ENCODE assay signal across 27 mouse cellular contexts in the genomic region with DNA sequence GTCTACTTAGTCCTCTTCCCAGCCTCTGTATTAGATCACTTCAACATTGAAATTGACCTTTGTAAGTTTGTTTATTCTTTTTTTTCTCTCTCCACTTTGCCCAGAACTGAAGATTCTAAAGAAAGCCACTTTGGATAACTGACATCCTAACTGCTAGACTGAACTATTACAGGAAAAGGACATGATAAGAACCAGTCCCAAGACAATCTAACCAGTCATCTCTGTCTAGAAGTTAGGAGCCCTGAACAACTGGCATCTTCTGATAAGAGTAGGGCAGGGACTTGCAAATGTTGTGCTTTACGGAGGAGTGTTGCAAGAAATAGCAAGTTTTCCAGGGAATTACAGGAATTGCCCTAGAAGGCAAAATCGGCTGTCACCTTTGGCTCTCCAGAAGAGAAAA. TPM values are rescaled to one million over a fixed set of nuclear protein-coding genes. Genes with fewer than 3 reads are reported as not detected.
DNase-seq lines count a peak whose midpoint lies in the region; ATAC-seq and TF ChIP-seq lines count a peak whose summit lies in the region.
"Had no signal": no experiment of that assay in that cellular context is flagged by ENCODE, and none has a peak within 500 bp of the region (broad histone marks: within the 10 kb centered on the region; RNA-seq: fewer than 3 reads in every experiment).

No protein-coding gene starts in this region.

- H3K9ac ChIP-seq in liver, embryonic 11.5 days (ENCODE audit: low read depth, low read length) = no peak overlapping the region
- H3K9ac ChIP-seq in liver, embryonic 12.5 days = no peak overlapping the region
- no peak overlapping the region for H3K9ac ChIP-seq in liver, postnatal 0 days (replicated peaks)
- no peak overlapping the region for H3K9ac ChIP-seq in forebrain, embryonic 16.5 days (replicated peaks; ENCODE audit: low read depth, low read length)
- H3K9ac ChIP-seq: embryonic facial prominence, embryonic 12.5 days; embryonic facial prominence, embryonic 15.5 days; forebrain, embryonic 12.5 days; forebrain, embryonic 15.5 days; hindbrain, embryonic 12.5 days; hindbrain, embryonic 15.5 days had no signal

- no peak overlapping the region for H3K27ac ChIP-seq in liver, embryonic 11.5 days (ENCODE audit: low read depth, low read length)
- no peak overlapping the region for H3K27ac ChIP-seq in liver, embryonic 12.5 days
- H3K27ac ChIP-seq in liver, postnatal 0 days (ENCODE audit: low read depth) = no peak overlapping the region
- H3K27ac ChIP-seq in forebrain, embryonic 16.5 days (ENCODE audit: low read length) = no peak overlapping the region
- H3K27ac ChIP-seq: embryonic facial prominence, embryonic 12.5 days; embryonic facial prominence, embryonic 15.5 days; forebrain, embryonic 12.5 days; forebrain, embryonic 15.5 days; heart, adult 2 months; hindbrain, embryonic 12.5 days; hindbrain, embryonic 15.5 days had no signal

- peak; percentile 29; the same call in 1 of the 2 replicates for TF ChIP-seq EP300 in liver, postnatal 0 days (IDR thresholded peaks at IDR 0.05; ENCODE audit: low read depth)

- H3K36me3 ChIP-seq in liver, embryonic 11.5 days (ENCODE audit: control insufficient read depth, insufficient read depth, low read length) = no peaks in the 10 kb centered on the region
- no peaks in the 10 kb centered on the region for H3K36me3 ChIP-seq in liver, embryonic 12.5 days
- H3K36me3 ChIP-seq in liver, postnatal 0 days (replicated peaks; ENCODE audit: insufficient read depth, low read length) = no peaks in the 10 kb centered on the region
- H3K36me3 ChIP-seq in forebrain, embryonic 16.5 days (ENCODE audit: control insufficient read depth, insufficient read depth) = no peaks in the 10 kb centered on the region
- H3K36me3 ChIP-seq: embryonic facial prominence, embryonic 12.5 days; embryonic facial prominence, embryonic 15.5 days; forebrain, embryonic 12.5 days; forebrain, embryonic 15.5 days; hindbrain, embryonic 12.5 days; hindbrain, embryonic 15.5 days had no signal

- no peak for TF ChIP-seq CTCF in liver, postnatal 0 days (IDR thresholded peaks at IDR 0.05; ENCODE audit: low read depth)

- no peak for DNase-seq in liver, embryonic 11.5 days (ENCODE audit: low spot score)
- no peak for DNase-seq in liver
- DNase-seq in liver, postnatal 0 days = no peak
- no peak for DNase-seq in layer of hippocampus, postnatal 10 days (ENCODE audit: low spot score in 2 of 2)
- no peak for DNase-seq in T-cell, adult 2 months (ENCODE audit: low spot score)
- no peak for DNase-seq in ovary, postnatal 10 days (ENCODE audit: low spot score)
- DNase-seq: adrenal gland, adult 8-10 months; adrenal gland, postnatal 25 days; cerebellum, adult 18-20 months; cerebellum, adult 9-10 months; cerebellum, postnatal 14 days; gastrocnemius, postnatal 10 days; gastrocnemius, postnatal 36 days; heart, adult 2 months had no signal

- peak; percentile 79 for ATAC-seq in liver, embryonic 11.5 days (replicated peaks; ENCODE audit: low FRiP score)
- peak; percentile 82 for ATAC-seq in liver, embryonic 12.5 days
- no peak for ATAC-seq in liver, postnatal 0 days
- ATAC-seq in forebrain, embryonic 16.5 days = no peak
- ATAC-seq: activated CD4-positive, CD25-positive, alpha-beta regulatory T cell, adult 4 months; forebrain, embryonic 15.5 days had no signal

- 49% methylated on average over 2 of the region's 2 CpGs for WGBS in liver, embryonic 11.5 days
- 35% methylated on average over 2 of the region's 2 CpGs for WGBS in liver, embryonic 12.5 days (ENCODE audit: insufficient replicate concordance)
- WGBS in liver, postnatal 0 days (ENCODE audit: insufficient replicate concordance) = 51% methylated on average over 2 of the region's 2 CpGs
- 81% methylated on average over 2 of the region's 2 CpGs for WGBS in forebrain, embryonic 16.5 days

- peak overlapping the region; percentile 20; the same call in 1 of the 2 replicates for H3K4me2 ChIP-seq in liver, embryonic 11.5 days
- 0 out of 2 replicates have a peak overlapping the region, but pooled peaks have one; percentile 13 for H3K4me2 ChIP-seq in liver, embryonic 12.5 days
- H3K4me2 ChIP-seq in liver, postnatal 0 days (ENCODE audit: low read depth, low read length) = no peak overlapping the region
- H3K4me2 ChIP-seq in forebrain, embryonic 16.5 days (ENCODE audit: low read length) = no peak overlapping the region
- H3K4me2 ChIP-seq: embryonic facial prominence, embryonic 12.5 days; embryonic facial prominence, embryonic 15.5 days; forebrain, embryonic 12.5 days; forebrain, embryonic 15.5 days; heart, embryonic 11.5 days; hindbrain, embryonic 12.5 days; hindbrain, embryonic 15.5 days had no signal

- no peak overlapping the region for H3K4me3 ChIP-seq in liver, embryonic 11.5 days (ENCODE audit: low read depth, low read length)
- no peak overlapping the region for H3K4me3 ChIP-seq in liver, embryonic 12.5 days
- H3K4me3 ChIP-seq in liver, postnatal 0 days (ENCODE audit: low read depth, low read length) = no peak overlapping the region
- H3K4me3 ChIP-seq in forebrain, embryonic 16.5 days (replicated peaks; ENCODE audit: low read length) = no peak overlapping the region
- H3K4me3 ChIP-seq: embryonic facial prominence, embryonic 12.5 days; embryonic facial prominence, embryonic 15.5 days; forebrain, embryonic 12.5 days; forebrain, embryonic 15.5 days; heart, adult 2 months; hindbrain, embryonic 12.5 days; hindbrain, embryonic 15.5 days had no signal

- H3K4me1 ChIP-seq in liver, embryonic 11.5 days (replicated peaks; ENCODE audit: control insufficient read depth, insufficient read depth, low read length) = peaks cover 3% of the 10 kb centered on the region; the same call in 1 of the 2 replicates
- peaks cover 22% of the 10 kb centered on the region for H3K4me1 ChIP-seq in liver, embryonic 12.5 days
- H3K4me1 ChIP-seq in liver, postnatal 0 days (ENCODE audit: insufficient read depth) = no peaks in the 10 kb centered on the region
- H3K4me1 ChIP-seq in forebrain, embryonic 16.5 days (replicated peaks; ENCODE audit: control insufficient read depth, insufficient read depth, low read length) = no peaks in the 10 kb centered on the region
- H3K4me1 ChIP-seq: embryonic facial prominence, embryonic 12.5 days; embryonic facial prominence, embryonic 15.5 days; forebrain, embryonic 12.5 days; forebrain, embryonic 15.5 days; hindbrain, embryonic 12.5 days; hindbrain, embryonic 15.5 days had no signal

- no peaks in the 10 kb centered on the region for H3K9me3 ChIP-seq in liver, embryonic 11.5 days (ENCODE audit: control insufficient read depth, low read length)
- no peaks in the 10 kb centered on the region for H3K9me3 ChIP-seq in liver, embryonic 12.5 days (replicated peaks)
- no peaks in the 10 kb centered on the region; the same call in 1 of the 2 replicates for H3K9me3 ChIP-seq in liver, postnatal 0 days (ENCODE audit: low read length)
- H3K9me3 ChIP-seq in forebrain, embryonic 16.5 days (ENCODE audit: control insufficient read depth, low read length) = no peaks in the 10 kb centered on the region
- H3K9me3 ChIP-seq: embryonic facial prominence, embryonic 12.5 days; embryonic facial prominence, embryonic 15.5 days; forebrain, embryonic 15.5 days had no signal

- no peaks in the 10 kb centered on the region for H3K27me3 ChIP-seq in liver, embryonic 11.5 days (replicated peaks; ENCODE audit: control insufficient read depth, insufficient read depth, low read length)
- no peaks in the 10 kb centered on the region for H3K27me3 ChIP-seq in liver, embryonic 12.5 days (replicated peaks)
- H3K27me3 ChIP-seq in liver, postnatal 0 days (ENCODE audit: insufficient read depth, low read length) = no peaks in the 10 kb centered on the region
- H3K27me3 ChIP-seq in forebrain, embryonic 16.5 days (replicated peaks; ENCODE audit: control insufficient read depth, insufficient read depth, low read length) = no peaks in the 10 kb centered on the region
- H3K27me3 ChIP-seq: embryonic facial prominence, embryonic 12.5 days; embryonic facial prominence, embryonic 15.5 days; forebrain, embryonic 12.5 days; forebrain, embryonic 15.5 days; hindbrain, embryonic 12.5 days; hindbrain, embryonic 15.5 days had no signal

RNA-seq across cellular contexts. Expression of gene Cd209f, which starts 53.5 kb away (rescaled TPM):
- not detected in 2 replicates for polyA plus RNA-seq in liver, embryonic 11.5 days (2014; fragmentation: Nextera tagmentation; extraction: Ambion mirVana)
- not detected in 2 replicates for polyA plus RNA-seq in liver, embryonic 12.5 days (2016; fragmentation: Nextera tagmentation; extraction: Ambion mirVana)
- polyA plus RNA-seq in liver, postnatal 0 days (2015; fragmentation: Nextera tagmentation; extraction: Ambion mirVana) = 1.1 and 1.8 TPM in 2 replicates
- total RNA-seq in layer of hippocampus, postnatal 10 days (2021) = under 1 TPM in 1 of 2 experiments, not detected in 1; 0.23 TPM
- polyA plus RNA-seq in forebrain, embryonic 16.5 days (2015; fragmentation: Nextera tagmentation; extraction: Ambion mirVana) = 0.25 TPM in 1 of 2 replicates, not detected in the other
- total RNA-seq: granulocyte monocyte progenitor cell, adult 5-6 weeks; hematopoietic stem cell, adult 5-6 weeks had no signal
- polyA plus RNA-seq: activated CD4-positive, CD25-positive, alpha-beta regulatory T cell, adult 4 months; embryonic facial prominence, embryonic 12.5 days; embryonic facial prominence, embryonic 15.5 days; forebrain, embryonic 12.5 days; forebrain, embryonic 15.5 days; heart, embryonic 11.5 days; heart, embryonic 14.5 days; hindbrain, embryonic 12.5 days; hindbrain, embryonic 15.5 days had no signal

Comparison
In these comparisons a context has a peak if more than half of its experiments do, and no peak if none do; other contexts are left out.
1. ATAC-seq: peak in liver, embryonic 11.5 days (single experiment) and liver, embryonic 12.5 days (single experiment); none in liver, postnatal 0 days (single experiment) and forebrain, embryonic 16.5 days (single experiment).
2. H3K4me2 ChIP-seq: peak in liver, embryonic 11.5 days (single experiment) and liver, embryonic 12.5 days (single experiment); none in liver, postnatal 0 days (single experiment) and forebrain, embryonic 16.5 days (single experiment).